Mouse (Mus musculus): Measurements from ENCODE around the gene Cd200r3. TPM values are rescaled to one million over a fixed set of nuclear protein-coding genes. Genes with fewer than 3 reads are reported as not detected.

The Cd200r3 gene
- polyA plus RNA-seq, 1 experiment from 2014 or later: not detected

Other genes with a start within 250 kb of the Cd200r3 start
- 3.8 and 4.5 TPM in 2 replicates for gene Nepro, start 219.4 kb upstream of the Cd200r3 start, polyA plus RNA-seq (2014; fragmentation: Nextera tagmentation; extraction: Ambion mirVana)
- gene Gtpbp8, start 197.3 kb upstream of the Cd200r3 start, polyA plus RNA-seq (2014; fragmentation: Nextera tagmentation; extraction: Ambion mirVana): 38.0 and 45.5 TPM in 2 replicates
- gene Cd200r1, start 177.9 kb upstream of the Cd200r3 start, polyA plus RNA-seq (2014; fragmentation: Nextera tagmentation; extraction: Ambion mirVana): 0.70 and 1.1 TPM in 2 replicates
- not detected in 2 replicates for gene Cd200r4, start 131.9 kb upstream of the Cd200r3 start, polyA plus RNA-seq (2014; fragmentation: Nextera tagmentation; extraction: Ambion mirVana)
- gene Cd200r2, start 76.6 kb upstream of the Cd200r3 start, polyA plus RNA-seq (2014; fragmentation: Nextera tagmentation; extraction: Ambion mirVana): not detected in 2 replicates
- gene Ccdc80, start 149.7 kb downstream of the Cd200r3 start, polyA plus RNA-seq (2014; fragmentation: Nextera tagmentation; extraction: Ambion mirVana): 14.1 and 22.6 TPM in 2 replicates
- gene Slc35a5, start 215.0 kb downstream of the Cd200r3 start, polyA plus RNA-seq (2014; fragmentation: Nextera tagmentation; extraction: Ambion mirVana): 24.4 and 31.5 TPM in 2 replicates
- 41.2 and 47.7 TPM in 2 replicates for gene Atg3, start 215.1 kb downstream of the Cd200r3 start, polyA plus RNA-seq (2014; fragmentation: Nextera tagmentation; extraction: Ambion mirVana)

Measured in forebrain, embryonic 14.5 days (tissue).